Mouse (Mus musculus): Measurements from ENCODE around the gene Mrpl48. TPM values are rescaled to one million over a fixed set of nuclear protein-coding genes. Genes with fewer than 3 reads are reported as not detected.
"Not testable (repeated sequence)": the region's sequence is repeated elsewhere in the genome, so short reads cannot be mapped to it uniquely, and the experiment has no call there.

Mrpl48 gene
- total RNA-seq, 2 experiments from 2014 or later, result 66.3 to 73.0 TPM

GRCm38 (mm10) chr7:100590845-100591521 lies 17.1 kb downstream of the Mrpl48 start:
- intact Hi-C loops (cut with DNase I), result loop anchor here (1.0 kb wide), 1 partner anchor 16 kb away; the partner anchor contains the start of gene Rab6a
- peak; percentile 77 to 87 for DNase-seq

- no peak for DNase-seq
- intact Hi-C loops (cut with DNase I), result no loop called here
Observed at GRCm38 (mm10) chr7:100590504-100590844, 17.6 kb downstream of the Mrpl48 start.

DNA sequence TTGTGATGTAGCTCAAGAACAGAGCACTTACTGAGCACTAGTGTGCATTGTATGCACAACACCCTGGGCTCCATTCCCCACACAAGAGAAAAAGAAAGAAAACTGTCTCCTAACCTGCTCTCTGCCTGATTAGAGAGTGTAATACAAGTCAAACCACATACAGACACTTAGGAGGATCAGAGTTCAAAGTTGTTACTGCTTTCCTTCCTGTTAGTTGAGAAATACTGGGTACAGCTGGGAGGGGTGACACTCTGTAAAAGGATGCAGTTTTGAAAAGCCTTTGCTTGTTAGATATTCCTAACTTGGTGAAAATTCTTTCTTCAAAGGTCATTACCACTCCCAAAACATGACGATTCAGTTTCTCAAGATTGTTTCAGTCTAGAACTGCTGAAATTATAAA lies 18.3 kb downstream of the Mrpl48 start:
- no peak for DNase-seq
- intact Hi-C loops (cut with DNase I), result no loop called here

DNA sequence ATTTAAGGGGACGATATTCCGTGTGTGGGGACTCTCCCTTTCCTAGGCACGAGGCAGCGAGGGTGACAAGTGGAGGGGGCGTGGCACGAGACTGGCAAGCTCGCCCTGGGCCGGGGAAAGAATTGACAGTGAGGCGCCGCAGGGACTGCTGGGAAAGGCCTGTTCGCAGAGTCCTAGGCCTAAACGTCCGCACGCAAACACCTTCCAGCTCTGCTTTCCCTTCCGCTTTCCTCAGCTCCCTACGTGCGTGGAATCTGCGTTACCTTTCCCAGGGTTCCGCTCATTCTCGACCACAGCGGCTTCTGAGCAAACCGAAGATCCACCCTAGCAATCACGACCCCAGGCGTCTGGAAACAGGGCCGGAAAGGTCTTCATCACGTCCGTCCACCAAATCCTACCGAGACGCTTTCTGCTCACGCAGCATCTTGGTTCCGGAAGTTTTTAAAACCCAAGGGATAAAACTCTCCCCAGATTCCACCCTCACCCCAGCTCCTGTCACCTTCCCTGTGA lies 25.3 kb downstream of the Mrpl48 start:
- intact Hi-C loops (cut with DNase I), result loop anchor here (5.0 kb wide), 1 partner anchor 45 kb away; the partner anchor contains the start of gene Coa4

DNA sequence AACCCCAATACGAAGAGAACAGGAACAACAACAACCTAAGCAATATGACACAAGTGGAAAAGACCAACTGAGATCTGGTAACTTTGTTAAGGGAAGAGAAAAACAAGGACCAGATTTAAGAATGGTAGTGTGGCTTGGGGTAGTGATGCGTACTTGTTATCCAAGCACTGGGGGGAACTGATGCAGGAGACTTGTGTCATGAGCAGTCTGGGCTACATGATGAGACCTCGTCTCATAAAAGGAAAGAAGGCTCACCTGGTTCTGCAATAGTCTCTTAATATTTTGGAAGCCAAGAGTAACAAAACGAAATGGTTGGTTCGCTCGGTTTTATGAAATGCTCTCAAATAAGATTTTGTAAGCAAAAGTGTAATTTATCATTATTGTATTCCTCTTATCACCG lies 25.9 kb downstream of the Mrpl48 start:
- no peak for DNase-seq
- intact Hi-C loops (cut with DNase I), result loop anchor here (5.0 kb wide), 1 partner anchor 45 kb away; the partner anchor contains the start of gene Coa4

More for the DNA sequence above, 25.3 kb downstream of the Mrpl48 start:
- peak; percentile 91 to 93 for DNase-seq

DNA sequence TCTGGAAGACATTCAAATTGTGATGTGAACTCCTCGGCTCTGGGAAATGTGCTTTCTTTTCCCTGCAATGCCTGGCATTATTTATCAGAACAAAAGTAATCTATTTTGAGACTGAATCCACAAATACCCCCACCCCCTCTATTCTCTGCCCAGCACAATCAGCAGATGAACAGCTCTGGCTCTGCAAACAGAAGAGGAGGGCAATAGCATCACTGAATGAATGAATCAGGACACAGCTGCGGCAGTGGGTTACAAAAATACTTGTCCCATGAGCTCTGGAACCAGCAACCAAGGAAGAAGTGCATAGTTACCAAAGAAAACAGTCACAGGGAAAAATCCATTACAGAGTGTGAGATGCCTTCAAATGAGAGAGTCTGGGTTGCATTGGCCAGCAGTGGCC lies 29.3 kb downstream of the Mrpl48 start:
- intact Hi-C loops (cut with DNase I), result no loop called here
- no peak for DNase-seq

GRCm38 (mm10) chr7:100572704-100573103 lies 35.4 kb downstream of the Mrpl48 start:
- intact Hi-C loops (cut with DNase I), result no loop called here
- DNase-seq, result no peak

- DNase-seq, result no peak
- intact Hi-C loops (cut with DNase I), result no loop called here
Observed at GRCm38 (mm10) chr7:100572061-100572460, 36.0 kb downstream of the Mrpl48 start.

GRCm38 (mm10) chr7:100570930-100571715 lies 37.0 kb downstream of the Mrpl48 start:
- intact Hi-C loops (cut with DNase I), result no loop called here

DNA sequence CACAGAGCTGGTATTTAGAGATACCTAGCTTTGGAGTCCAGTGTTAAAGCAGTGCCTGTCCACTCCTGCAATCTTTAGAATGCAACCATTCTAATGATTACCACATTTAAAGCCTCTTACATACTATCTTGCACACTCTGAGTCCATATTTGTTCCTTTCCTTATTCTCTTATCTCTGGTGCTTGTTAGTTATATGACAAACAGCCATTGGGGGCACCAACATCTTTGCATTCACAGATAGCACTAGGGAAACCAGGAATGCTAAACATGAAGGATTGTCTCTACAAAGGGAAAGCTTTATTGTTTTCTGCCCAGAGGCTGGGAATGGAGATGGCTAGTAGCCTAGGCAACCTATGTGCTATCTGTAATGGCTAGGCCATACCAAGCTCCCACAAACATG lies 38.2 kb downstream of the Mrpl48 start:
- intact Hi-C loops (cut with DNase I), result no loop called here
- no peak for DNase-seq

More at GRCm38 (mm10) chr7:100570930-100571715, 37.0 kb downstream of the Mrpl48 start:
- no peak for DNase-seq

- DNase-seq, result not testable (repeated sequence)
Observed at GRCm38 (mm10) chr7:100567238-100567637, 40.9 kb downstream of the Mrpl48 start.

DNA sequence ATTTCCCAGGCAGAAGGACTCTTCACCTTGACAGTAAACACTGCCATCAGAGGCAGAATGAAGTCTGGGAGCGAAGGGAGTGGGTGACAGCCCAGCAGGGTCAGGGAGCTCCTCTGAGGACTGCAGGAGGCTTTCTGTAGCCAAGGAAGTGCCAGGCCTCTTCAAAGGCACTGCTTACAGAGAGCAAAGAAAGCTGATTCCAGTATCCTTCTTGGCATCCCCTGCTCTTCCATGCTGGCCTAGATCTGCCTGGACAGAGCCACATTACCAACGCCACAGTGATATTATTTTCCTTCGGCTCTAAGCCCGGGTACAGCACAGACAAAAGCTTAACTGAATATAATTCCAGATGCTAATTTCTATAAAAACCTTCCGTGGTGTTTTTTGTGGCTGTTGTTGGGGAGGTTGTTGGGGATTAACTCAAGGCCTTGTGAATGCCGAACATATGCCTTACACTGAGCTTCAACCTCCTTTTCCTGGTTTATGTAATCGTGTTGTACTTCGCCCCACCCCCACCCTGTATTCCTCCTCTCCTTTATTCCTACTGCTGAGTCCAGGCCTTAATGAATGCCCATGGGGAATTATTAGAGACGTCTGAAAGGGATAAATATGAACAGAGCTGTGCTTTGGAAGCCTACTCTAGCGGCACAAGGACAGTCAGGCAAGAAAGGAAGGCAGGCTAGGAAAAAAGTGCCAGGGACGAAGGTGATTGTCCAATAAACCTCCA lies 46.1 kb downstream of the Mrpl48 start:
- intact Hi-C loops (cut with DNase I), result no loop called here
- DNase-seq, result no peak

More at GRCm38 (mm10) chr7:100567238-100567637, 40.9 kb downstream of the Mrpl48 start:
- intact Hi-C loops (cut with DNase I), result not testable (repeated sequence)

DNA sequence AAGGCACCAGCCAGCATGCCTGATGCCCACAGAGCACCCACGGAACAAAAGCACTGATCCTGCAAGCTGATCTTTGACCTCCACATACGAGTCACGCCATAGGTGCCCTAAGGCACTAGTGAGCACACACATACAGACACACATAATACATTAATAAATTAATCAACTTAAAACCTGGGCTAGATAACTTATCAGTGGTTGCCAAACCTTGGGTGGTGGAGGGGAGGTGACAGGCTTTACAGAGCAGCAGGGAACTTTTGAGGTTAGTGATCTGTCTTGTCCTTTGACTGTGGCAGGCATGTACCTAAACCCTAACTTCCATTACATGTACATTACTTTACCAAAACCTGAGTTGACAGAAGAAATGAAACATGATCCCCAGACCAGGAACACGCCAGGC lies 48.8 kb downstream of the Mrpl48 start:
- intact Hi-C loops (cut with DNase I), result no loop called here

DNA sequence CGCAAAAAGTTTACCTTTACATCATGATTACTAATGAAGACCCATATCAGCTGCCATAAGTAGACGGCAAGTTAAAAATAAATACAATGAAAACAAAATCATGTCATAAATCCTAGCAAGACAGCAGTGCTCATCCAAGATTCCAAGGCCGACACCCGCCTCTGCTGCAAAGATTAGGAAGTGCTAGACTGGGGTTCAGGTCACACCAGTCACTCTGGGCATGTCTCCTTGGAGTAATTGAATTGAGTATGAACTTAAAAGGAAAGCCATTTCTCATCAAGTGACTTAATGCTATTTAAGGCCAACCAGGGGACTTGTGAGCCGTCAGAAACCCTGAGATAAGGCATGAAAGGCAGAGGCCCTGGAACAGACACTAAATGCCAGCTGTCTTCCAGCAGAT lies 50.9 kb downstream of the Mrpl48 start:
- intact Hi-C loops (cut with DNase I), result no loop called here

More for the DNA sequence above, 48.8 kb downstream of the Mrpl48 start:
- no peak for DNase-seq

DNA sequence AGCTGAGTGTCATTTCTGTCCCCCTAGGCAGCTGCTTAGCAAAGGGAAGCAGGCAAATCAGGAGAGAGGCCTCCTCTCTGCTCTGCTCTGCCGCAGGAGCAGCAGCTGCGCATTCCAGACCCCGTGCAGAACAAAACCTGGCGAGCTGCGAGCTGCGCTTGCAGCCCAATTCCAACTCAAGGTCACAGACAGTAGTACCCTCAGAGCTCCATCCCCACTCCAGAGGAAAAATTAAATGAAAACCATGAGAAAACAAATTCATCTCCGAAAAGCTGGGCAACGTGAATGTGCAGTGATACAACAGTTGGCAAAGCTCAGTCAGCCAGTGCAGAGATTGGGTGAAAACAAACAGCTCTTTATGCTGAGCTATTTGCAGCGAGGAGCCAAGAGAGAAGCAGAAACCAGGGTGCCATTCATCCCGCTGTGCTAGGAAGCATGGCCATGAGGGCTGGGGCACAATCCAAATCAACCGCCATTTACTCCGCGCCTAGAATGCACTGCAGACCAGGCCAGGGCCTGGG lies 52.6 kb downstream of the Mrpl48 start:
- peak in 1 of 2 experiments; percentile 18 for DNase-seq
- intact Hi-C loops (cut with DNase I), result no loop called here

More for the DNA sequence above, 50.9 kb downstream of the Mrpl48 start:
- DNase-seq, result no peak

DNA sequence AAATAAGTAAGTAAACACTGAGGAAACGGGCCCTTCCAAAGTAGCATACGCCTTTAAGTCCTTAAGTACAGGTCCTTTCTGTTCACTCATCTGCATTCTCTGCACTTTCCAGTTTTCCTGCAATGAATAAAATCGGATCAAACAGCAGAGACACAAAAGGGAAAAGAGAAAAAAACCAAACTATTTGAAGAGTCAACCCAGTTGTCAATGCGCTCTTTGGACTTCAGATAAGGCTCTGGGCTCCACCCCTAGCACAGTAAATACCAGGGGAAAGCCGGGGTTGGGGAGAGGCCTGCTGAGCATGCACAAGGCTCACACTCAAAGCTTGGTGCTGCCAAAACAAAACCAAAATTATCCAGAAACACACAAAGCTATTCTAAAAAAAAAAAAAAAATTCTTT lies 53.2 kb downstream of the Mrpl48 start:
- intact Hi-C loops (cut with DNase I), result no loop called here
- DNase-seq, result no peak

DNA sequence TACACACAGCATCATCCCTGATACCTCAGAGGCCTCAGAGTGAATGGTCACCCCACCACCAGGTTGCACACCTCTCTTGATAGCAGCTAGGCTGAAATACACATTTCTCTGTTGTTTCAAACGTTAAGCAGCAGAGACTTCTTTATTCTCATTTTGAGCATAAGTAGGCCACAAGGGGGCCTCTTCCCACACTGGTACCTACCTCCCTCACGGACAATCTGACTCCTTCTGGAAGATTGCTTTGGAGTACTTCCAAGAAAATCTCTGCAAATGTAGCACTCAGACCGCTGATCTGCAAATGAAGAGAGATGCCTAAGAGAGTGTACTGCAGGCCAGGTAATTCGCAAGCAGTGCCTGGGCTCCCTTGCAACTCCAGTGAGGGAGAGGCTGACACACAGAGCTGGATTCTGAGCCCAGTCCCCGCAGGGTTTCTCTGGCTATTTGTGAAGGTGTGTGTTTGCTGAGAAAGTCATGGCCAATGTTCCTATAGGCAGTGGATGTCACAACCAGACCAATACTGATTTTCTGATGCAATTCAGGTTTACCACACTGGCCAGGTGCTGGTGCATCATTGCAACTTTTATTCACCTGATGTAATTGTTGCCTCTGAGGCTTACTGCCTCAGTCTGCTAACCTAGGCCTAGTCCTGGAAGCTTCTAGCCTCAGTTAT lies 57.6 kb downstream of the Mrpl48 start:
- intact Hi-C loops (cut with DNase I), result no loop called here
- no peak for DNase-seq

- intact Hi-C loops (cut with DNase I), result no loop called here
- DNase-seq, result no peak
Observed at GRCm38 (mm10) chr7:100549796-100550195, 58.3 kb downstream of the Mrpl48 start.

- intact Hi-C loops (cut with DNase I), result no loop called here
- no peak for DNase-seq
Observed at GRCm38 (mm10) chr7:100547631-100548030, 60.5 kb downstream of the Mrpl48 start.

GRCm38 (mm10) chr7:100544437-100544836 lies 63.7 kb downstream of the Mrpl48 start:
- no peak for DNase-seq
- intact Hi-C loops (cut with DNase I), result no loop called here
